Comparison of ENCODE assay signal across 8 mouse cellular contexts in genomic region chr2:32317791-32318417, GRCm38 (mm10). TPM values are rescaled to one million over a fixed set of nuclear protein-coding genes. Genes with fewer than 3 reads are reported as not detected.
A peak's percentile ranks its signal among the peaks of the same experiment; 100 is the strongest.
DNase-seq lines count a peak whose midpoint lies in the region; ATAC-seq and TF ChIP-seq lines count a peak whose summit lies in the region.

No protein-coding gene starts in this region.

- H3K9ac ChIP-seq in heart, adult 2 months (ENCODE audit: low read depth, low read length): peak overlapping the region; percentile 69
- H3K9ac ChIP-seq in lung, embryonic 16.5 days (ENCODE audit: low read length): peak overlapping the region; percentile 82

- TF ChIP-seq EP300 in heart, adult 2 months (IDR thresholded peaks at IDR 0.05; ENCODE audit: insufficient read depth, low read depth, low read length): no peak

- peak; percentile 85 for ATAC-seq in lung, embryonic 16.5 days (ENCODE audit: low read depth)

- H3K4me2 ChIP-seq in lung, embryonic 16.5 days (ENCODE audit: low read depth, low read length): peak overlapping the region; percentile 69

- peak; percentile 87 for DNase-seq in MN1 (ENCODE audit: low spot score)
- peak; percentile 82 for DNase-seq in embryo, embryonic 11.5 days (ENCODE audit: low read depth, low spot score)
- peak; percentile 75 to 83 for DNase-seq in heart, adult 2 months
- DNase-seq in kidney, adult 18-20 months: peak; percentile 28
- peak; percentile 51 for DNase-seq in retina, embryonic 14.5 days (ENCODE audit: low spot score)
- DNase-seq in cerebellum, adult 8-10 months: no peak
- no peak for DNase-seq in spleen, postnatal 10 days (ENCODE audit: low spot score in 2 of 2)

- 8% methylated on average over 19 of the region's 19 CpGs for WGBS in heart, adult 2 months
- WGBS in lung, embryonic 16.5 days: 2% methylated on average over 19 of the region's 19 CpGs

- H3K4me3 ChIP-seq in heart, adult 2 months: peak overlapping the region; percentile 43
- H3K4me3 ChIP-seq in lung, embryonic 16.5 days (ENCODE audit: low read length): peak overlapping the region; percentile 54

- no peaks in the 10 kb centered on the region for H3K36me3 ChIP-seq in heart, adult 2 months (ENCODE audit: control insufficient read depth, insufficient read depth, low read length)
- H3K36me3 ChIP-seq in lung, embryonic 16.5 days (ENCODE audit: control insufficient read depth, insufficient read depth, low read length): no peaks in the 10 kb centered on the region

- no peak for TF ChIP-seq CTCF in heart, adult 2 months (IDR thresholded peaks at IDR 0.05)

- intact Hi-C loops in heart, adult 2 months (cut with DNase I): no loop called here

- no peaks in the 10 kb centered on the region for H3K27me3 ChIP-seq in heart, adult 2 months (ENCODE audit: control insufficient read depth, insufficient read depth, low read length)
- no peaks in the 10 kb centered on the region for H3K27me3 ChIP-seq in lung, embryonic 16.5 days (ENCODE audit: control insufficient read depth, insufficient read depth, low read depth, low read length)

- no peaks in the 10 kb centered on the region for H3K79me2 ChIP-seq in heart, adult 2 months (replicated peaks; ENCODE audit: control insufficient read depth, insufficient read depth, low read length)

- H3K4me1 ChIP-seq in heart, adult 2 months (ENCODE audit: control insufficient read depth, insufficient read depth, low read length): peaks cover 2% of the 10 kb centered on the region; the same call in 1 of the 2 replicates
- H3K4me1 ChIP-seq in lung, embryonic 16.5 days (replicated peaks; ENCODE audit: control insufficient read depth, insufficient read depth, low read length): peaks cover 52% of the 10 kb centered on the region

- H3K9me3 ChIP-seq in lung, embryonic 16.5 days (ENCODE audit: control insufficient read depth, low read length): no peaks in the 10 kb centered on the region

- peak overlapping the region; percentile 78 for H3K27ac ChIP-seq in heart, adult 2 months
- peak overlapping the region; percentile 98 for H3K27ac ChIP-seq in lung, embryonic 16.5 days (ENCODE audit: low read length)

- TF ChIP-seq POLR2A in heart, adult 2 months (IDR thresholded peaks at IDR 0.05; ENCODE audit: insufficient read depth, low read depth, low read length): peak; percentile 88

RNA-seq across cellular contexts. Expression of gene Swi5, which starts 30.0 kb away (rescaled TPM):
- total RNA-seq in heart, adult 2 months (2021): 100 to 1,000 TPM; 205 to 233 TPM
- 173 and 223 TPM in 2 replicates for polyA plus RNA-seq in heart, adult 2 months (2012; rRNA removed)
- 396 and 415 TPM in 2 replicates for polyA plus RNA-seq in lung, embryonic 16.5 days (2015; fragmentation: Nextera tagmentation; extraction: Ambion mirVana)

RNA-seq across cellular contexts. Expression of gene Golga2, which starts 30.7 kb away (rescaled TPM):
- total RNA-seq in heart, adult 2 months (2021): 10 to 100 TPM; 69.8 to 79.9 TPM
- 34.5 and 44.0 TPM in 2 replicates for polyA plus RNA-seq in heart, adult 2 months (2012; rRNA removed)
- 25.8 and 27.9 TPM in 2 replicates for polyA plus RNA-seq in lung, embryonic 16.5 days (2015; fragmentation: Nextera tagmentation; extraction: Ambion mirVana)

RNA-seq across cellular contexts. Expression of gene Ciz1, which starts 34.2 kb away (rescaled TPM):
- total RNA-seq in heart, adult 2 months (2021): 10 to 100 TPM; 26.7 to 29.5 TPM
- polyA plus RNA-seq in heart, adult 2 months (2012; rRNA removed): 117 and 128 TPM in 2 replicates
- polyA plus RNA-seq in lung, embryonic 16.5 days (2015; fragmentation: Nextera tagmentation; extraction: Ambion mirVana): 46.1 and 50.7 TPM in 2 replicates

RNA-seq across cellular contexts. Expression of gene Dnm1, which starts 35.2 kb away (rescaled TPM):
- total RNA-seq in heart, adult 2 months (2021): 1 to 10 TPM; 4.0 to 5.5 TPM
- 20.4 and 23.1 TPM in 2 replicates for polyA plus RNA-seq in heart, adult 2 months (2012; rRNA removed)
- 5.7 and 5.9 TPM in 2 replicates for polyA plus RNA-seq in lung, embryonic 16.5 days (2015; fragmentation: Nextera tagmentation; extraction: Ambion mirVana)

RNA-seq across cellular contexts. Expression of gene Uck1, which starts 57.9 kb away (rescaled TPM):
- 10 to 100 TPM; 22.5 to 22.8 TPM for total RNA-seq in heart, adult 2 months (2021)
- polyA plus RNA-seq in heart, adult 2 months (2012; rRNA removed): 41.7 and 43.1 TPM in 2 replicates
- polyA plus RNA-seq in lung, embryonic 16.5 days (2015; fragmentation: Nextera tagmentation; extraction: Ambion mirVana): 60.8 and 63.8 TPM in 2 replicates

Comparison
In these comparisons a context has a peak if more than half of its experiments do, and no peak if none do; other contexts are left out.
1. DNase-seq: peak in MN1 (single experiment), embryo, embryonic 11.5 days (single experiment), heart, adult 2 months (2 of 2), kidney, adult 18-20 months (single experiment) and retina, embryonic 14.5 days (single experiment); none in cerebellum, adult 8-10 months (single experiment) and spleen, postnatal 10 days (0 of 2).